8 mouse cellular contexts compared by ENCODE assay signal in the genomic region with DNA sequence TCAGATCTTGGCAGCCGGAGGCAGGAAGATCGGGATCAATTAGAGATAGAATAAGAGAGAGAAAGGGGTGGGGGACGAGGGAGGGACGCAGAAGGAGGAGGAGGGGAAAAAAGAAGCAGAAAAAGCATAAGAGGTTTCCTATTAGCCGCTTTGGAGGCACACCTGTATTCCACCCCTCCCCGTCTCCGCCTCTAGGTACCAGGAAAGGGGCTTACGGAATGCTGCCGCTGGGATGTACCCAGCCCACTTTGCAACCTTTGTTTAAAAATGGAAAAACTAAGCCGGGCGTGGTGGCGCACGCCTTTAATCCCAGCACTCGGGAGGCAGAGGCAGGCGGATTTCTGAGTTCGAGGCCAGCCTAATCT. TPM values are rescaled to one million over a fixed set of nuclear protein-coding genes. Genes with fewer than 3 reads are reported as not detected.
DNase-seq lines count a peak whose midpoint lies in the region; ATAC-seq and TF ChIP-seq lines count a peak whose summit lies in the region.

No protein-coding gene starts in this region.

- peak overlapping the region; percentile 75 for H3K4me3 ChIP-seq in heart, embryonic 10.5 days
- peak overlapping the region; percentile 65 for H3K4me3 ChIP-seq in ES-Bruce4 (ENCODE audit: low read depth, low read length)
- peak overlapping the region; percentile 73 for H3K4me3 ChIP-seq in forebrain, embryonic 15.5 days
- peak overlapping the region; percentile 72 for H3K4me3 ChIP-seq in liver, embryonic 15.5 days (replicated peaks)

- TF ChIP-seq CTCF in ES-Bruce4 (IDR thresholded peaks at IDR 0.05; ENCODE audit: low read depth, low read length) = no peak

- no peaks in the 10 kb centered on the region for H3K9me3 ChIP-seq in heart, embryonic 10.5 days
- no peaks in the 10 kb centered on the region for H3K9me3 ChIP-seq in ES-Bruce4 (replicated peaks; ENCODE audit: control insufficient read depth, insufficient read depth, low read length, poor library complexity, severe bottlenecking)
- no peaks in the 10 kb centered on the region for H3K9me3 ChIP-seq in forebrain, embryonic 15.5 days
- no peaks in the 10 kb centered on the region for H3K9me3 ChIP-seq in liver, embryonic 15.5 days (replicated peaks)

- peak overlapping the region; percentile 90 for H3K27ac ChIP-seq in heart, embryonic 10.5 days
- H3K27ac ChIP-seq in ES-Bruce4 (ENCODE audit: insufficient read depth, low read length) = peak overlapping the region; percentile 92
- H3K27ac ChIP-seq in forebrain, embryonic 15.5 days (replicated peaks) = peak overlapping the region; percentile 50; the same call in 1 of the 2 replicates
- peak overlapping the region; percentile 95 for H3K27ac ChIP-seq in liver, embryonic 15.5 days (replicated peaks)

- TF ChIP-seq POLR2A in ES-Bruce4 (IDR thresholded peaks at IDR 0.05; ENCODE audit: insufficient read depth, low read length) = no peak

- peak overlapping the region; percentile 66 for H3K9ac ChIP-seq in ES-Bruce4 (ENCODE audit: low read depth, poor library complexity, severe bottlenecking)
- H3K9ac ChIP-seq in forebrain, embryonic 15.5 days (replicated peaks) = peak overlapping the region; percentile 73
- H3K9ac ChIP-seq in liver, embryonic 15.5 days = peak overlapping the region; percentile 81

- peaks cover 25% of the 10 kb centered on the region for H3K36me3 ChIP-seq in heart, embryonic 10.5 days
- H3K36me3 ChIP-seq in ES-Bruce4 (ENCODE audit: control insufficient read depth, insufficient read depth, low read length, poor library complexity, severe bottlenecking) = peaks cover 2% of the 10 kb centered on the region; the same call in 1 of the 2 replicates
- H3K36me3 ChIP-seq in forebrain, embryonic 15.5 days = peaks cover 5% of the 10 kb centered on the region
- H3K36me3 ChIP-seq in liver, embryonic 15.5 days (replicated peaks) = peaks cover 27% of the 10 kb centered on the region

- TF ChIP-seq EP300 in ES-Bruce4 (IDR thresholded peaks at IDR 0.05; ENCODE audit: insufficient read depth, low read depth, low read length) = peak; percentile 57; the same call in 1 of the 2 replicates

- H3K4me2 ChIP-seq in forebrain, embryonic 15.5 days (replicated peaks) = peak overlapping the region; percentile 96
- H3K4me2 ChIP-seq in liver, embryonic 15.5 days = peak overlapping the region; percentile 95

- no peak for DNase-seq in heart, embryonic 10.5 days (ENCODE audit: low spot score)
- no peak for DNase-seq in heart, postnatal 25 days (ENCODE audit: low spot score)
- DNase-seq in adrenal gland, adult 8-10 months = no peak
- DNase-seq in frontal cortex, postnatal 10 days (ENCODE audit: low spot score in 2 of 2) = no peak
- DNase-seq in layer of hippocampus, postnatal 14 days (ENCODE audit: low spot score in 2 of 2) = no peak

- WGBS in heart, embryonic 10.5 days = 11% methylated on average over 16 of the region's 16 CpGs
- WGBS in forebrain, embryonic 15.5 days = 27% methylated on average over 16 of the region's 16 CpGs
- 26% methylated on average over 16 of the region's 16 CpGs for WGBS in liver, embryonic 15.5 days (ENCODE audit: insufficient replicate concordance)

- ATAC-seq in forebrain, embryonic 15.5 days (replicated peaks) = no peak; the same call in 1 of the 2 replicates
- ATAC-seq in liver, embryonic 15.5 days (ENCODE audit: insufficient read depth) = no peak

- H3K27me3 ChIP-seq in heart, embryonic 10.5 days (ENCODE audit: insufficient read depth, poor library complexity, severe bottlenecking) = peaks cover 46% of the 10 kb centered on the region
- H3K27me3 ChIP-seq in ES-Bruce4 (ENCODE audit: control insufficient read depth, insufficient read depth, low read length, poor library complexity, severe bottlenecking) = no peaks in the 10 kb centered on the region
- H3K27me3 ChIP-seq in forebrain, embryonic 15.5 days = peaks cover 35% of the 10 kb centered on the region
- peaks cover 23% of the 10 kb centered on the region for H3K27me3 ChIP-seq in liver, embryonic 15.5 days

- intact Hi-C loops in heart, postnatal 25 days (cut with DNase I) = loop anchor here (2.0 to 5.0 kb wide), 2 partner anchors 67 to 116 kb away; a partner anchor contains a TSS

- H3K4me1 ChIP-seq in heart, embryonic 10.5 days = peaks cover 35% of the 10 kb centered on the region
- peaks cover 8% of the 10 kb centered on the region for H3K4me1 ChIP-seq in ES-Bruce4 (ENCODE audit: control insufficient read depth, insufficient read depth, low read length)
- peaks cover 32% of the 10 kb centered on the region for H3K4me1 ChIP-seq in forebrain, embryonic 15.5 days
- peaks cover 82% of the 10 kb centered on the region for H3K4me1 ChIP-seq in liver, embryonic 15.5 days (replicated peaks)

RNA-seq across cellular contexts. Expression of a gene that starts 3.3 kb away (rescaled TPM):
- polyA plus RNA-seq in heart, embryonic 10.5 days (2016; fragmentation: Nextera tagmentation; extraction: Ambion mirVana) = 0.41 and 0.69 TPM in 2 replicates
- total RNA-seq in heart, postnatal 25 days (2021) = under 1 TPM; 0.28 to 0.49 TPM
- 21.5 and 23.5 TPM in 2 replicates for polyA plus RNA-seq in ES-Bruce4 (2011; ENCODE audit: insufficient read depth, insufficient read length, low read depth, missing spikeins)
- 0.19 and 0.57 TPM in 2 replicates for polyA plus RNA-seq in forebrain, embryonic 15.5 days (2015; fragmentation: Nextera tagmentation; extraction: Ambion mirVana)
- 0.60 and 0.81 TPM in 2 replicates for polyA plus RNA-seq in liver, embryonic 15.5 days (2015; fragmentation: Nextera tagmentation; extraction: Ambion mirVana)
- under 1 TPM; 0.52 to 0.68 (median 0.57) TPM for total RNA-seq in adrenal gland, adult 8-10 months (2022)
- total RNA-seq in layer of hippocampus, postnatal 14 days (2021) = under 1 TPM in 1 of 2 experiments, not detected in 1; 0.53 TPM

RNA-seq across cellular contexts. Expression of a gene that starts 3.6 kb away (rescaled TPM):
- polyA plus RNA-seq in heart, embryonic 10.5 days (2016; fragmentation: Nextera tagmentation; extraction: Ambion mirVana) = 149 and 182 TPM in 2 replicates
- total RNA-seq in heart, postnatal 25 days (2021) = 10 to 100 TPM; 44.6 to 45.6 TPM
- 25.2 and 30.5 TPM in 2 replicates for polyA plus RNA-seq in ES-Bruce4 (2011; ENCODE audit: insufficient read depth, insufficient read length, low read depth, missing spikeins)
- 124 and 127 TPM in 2 replicates for polyA plus RNA-seq in forebrain, embryonic 15.5 days (2015; fragmentation: Nextera tagmentation; extraction: Ambion mirVana)
- 79.6 and 90.9 TPM in 2 replicates for polyA plus RNA-seq in liver, embryonic 15.5 days (2015; fragmentation: Nextera tagmentation; extraction: Ambion mirVana)
- total RNA-seq in adrenal gland, adult 8-10 months (2022) = 10 to 100 TPM; 76.9 to 94.1 (median 85.1) TPM
- total RNA-seq in layer of hippocampus, postnatal 14 days (2021) = 10 to 100 TPM; 39.8 to 43.3 TPM

RNA-seq across cellular contexts. Expression of a gene that starts 10.9 kb away (rescaled TPM):
- polyA plus RNA-seq in heart, embryonic 10.5 days (2016; fragmentation: Nextera tagmentation; extraction: Ambion mirVana) = 17.9 and 30.0 TPM in 2 replicates
- total RNA-seq in heart, postnatal 25 days (2021) = 10 to 100 TPM; 48.0 to 52.3 TPM
- polyA plus RNA-seq in ES-Bruce4 (2011; ENCODE audit: insufficient read depth, insufficient read length, low read depth, missing spikeins) = 16.1 and 19.1 TPM in 2 replicates
- 37.8 and 40.5 TPM in 2 replicates for polyA plus RNA-seq in forebrain, embryonic 15.5 days (2015; fragmentation: Nextera tagmentation; extraction: Ambion mirVana)
- polyA plus RNA-seq in liver, embryonic 15.5 days (2015; fragmentation: Nextera tagmentation; extraction: Ambion mirVana) = 10.2 and 15.7 TPM in 2 replicates
- 10 to 100 TPM; 68.3 to 88.3 (median 81.8) TPM for total RNA-seq in adrenal gland, adult 8-10 months (2022)
- total RNA-seq in layer of hippocampus, postnatal 14 days (2021) = 10 to 100 TPM; 88.3 to 91.7 TPM

RNA-seq across cellular contexts. Expression of a gene that starts 30.5 kb away (rescaled TPM):
- 38.7 and 47.6 TPM in 2 replicates for polyA plus RNA-seq in heart, embryonic 10.5 days (2016; fragmentation: Nextera tagmentation; extraction: Ambion mirVana)
- 10 to 100 TPM; 14.5 to 20.5 TPM for total RNA-seq in heart, postnatal 25 days (2021)
- polyA plus RNA-seq in ES-Bruce4 (2011; ENCODE audit: insufficient read depth, insufficient read length, low read depth, missing spikeins) = 52.3 and 57.4 TPM in 2 replicates
- 61.3 and 64.9 TPM in 2 replicates for polyA plus RNA-seq in forebrain, embryonic 15.5 days (2015; fragmentation: Nextera tagmentation; extraction: Ambion mirVana)
- polyA plus RNA-seq in liver, embryonic 15.5 days (2015; fragmentation: Nextera tagmentation; extraction: Ambion mirVana) = 12.2 and 13.4 TPM in 2 replicates
- 10 to 100 TPM; 29.5 to 92.6 (median 50.4) TPM for total RNA-seq in adrenal gland, adult 8-10 months (2022)
- total RNA-seq in layer of hippocampus, postnatal 14 days (2021) = 10 to 100 TPM; 85.8 to 95.0 TPM

RNA-seq across cellular contexts. Expression of a gene that starts 55.5 kb away (rescaled TPM):
- polyA plus RNA-seq in heart, embryonic 10.5 days (2016; fragmentation: Nextera tagmentation; extraction: Ambion mirVana) = 3.3 and 3.8 TPM in 2 replicates
- total RNA-seq in heart, postnatal 25 days (2021) = 1 to 10 TPM; 7.3 to 7.6 TPM
- 11.7 and 11.9 TPM in 2 replicates for polyA plus RNA-seq in ES-Bruce4 (2011; ENCODE audit: insufficient read depth, insufficient read length, low read depth, missing spikeins)
- 2.6 and 2.7 TPM in 2 replicates for polyA plus RNA-seq in forebrain, embryonic 15.5 days (2015; fragmentation: Nextera tagmentation; extraction: Ambion mirVana)
- 1.7 TPM in 2 replicates for polyA plus RNA-seq in liver, embryonic 15.5 days (2015; fragmentation: Nextera tagmentation; extraction: Ambion mirVana)
- total RNA-seq in adrenal gland, adult 8-10 months (2022) = 10 to 100 TPM; 31.6 to 50.7 (median 42.6) TPM
- 10 to 100 TPM in 1 of 2 experiments, 1 to 10 TPM in 1; 9.9 to 10.5 TPM for total RNA-seq in layer of hippocampus, postnatal 14 days (2021)

Comparison
In these comparisons a context has a peak if more than half of its experiments do, and no peak if none do; other contexts are left out.
1. RNA of a gene that starts 3.3 kb away (polyA plus RNA-seq): 21.5 to 23.5 TPM in ES-Bruce4; 0.41 to 0.69 TPM in heart, embryonic 10.5 days, 0.60 to 0.81 TPM in liver, embryonic 15.5 days and 0.19 to 0.57 TPM in forebrain, embryonic 15.5 days; every median in the first group is over 10 times any median in the second.
2. Peak in every context shown above with its lines, with median percentiles within 50 percentile points of each other: H3K27ac ChIP-seq, H3K4me3 ChIP-seq and H3K9ac ChIP-seq.